Mouse (Mus musculus) heart, postnatal 0 days (tissue): ENCODE data around the gene Cd244a.
A peak's percentile ranks its signal among the peaks of the same experiment; 100 is the strongest.

ENCODE experiments used
- CTCF ChIP-seq: IDR thresholded peaks from 2 replicates; pipeline ENCODE4 v1.5.1; 2016; ENCODE audit warnings: antibody characterized with exemption, control low read depth, low read depth
- EP300 ChIP-seq: IDR thresholded peaks from 2 replicates; pipeline ENCODE4 v1.6.1; 2016; ENCODE audit warnings: antibody characterized with exemption, low read depth

DNA sequence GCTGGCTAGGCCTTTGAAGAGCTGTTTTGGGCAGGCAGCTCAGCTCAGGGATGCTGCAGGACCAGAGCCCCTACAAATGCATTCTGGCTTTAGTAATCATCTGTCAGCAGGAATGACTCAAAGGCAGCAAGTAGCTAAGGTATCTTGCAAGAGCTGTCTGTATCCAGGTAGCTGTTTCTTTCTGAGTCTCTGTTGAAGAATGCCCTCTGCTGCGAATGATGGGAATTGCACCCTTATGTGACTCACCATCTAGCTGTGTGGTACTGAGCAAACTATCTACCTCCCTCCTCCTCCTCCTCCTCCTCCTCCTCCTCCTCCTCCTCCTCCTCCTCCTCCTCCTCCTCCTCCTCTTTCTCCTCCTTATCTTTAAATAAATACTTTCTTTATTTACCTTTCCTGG lies 51.8 kb downstream of the Cd244a start:
- TF ChIP-seq CTCF (peak; percentile 14; the same call in 1 of the 2 replicates), EP300 (no peak)
